Comparison of ENCODE assay signal across 8 mouse cellular contexts in genomic region chr5:149229619-149230339, GRCm38 (mm10). TPM values are rescaled to one million over a fixed set of nuclear protein-coding genes. Genes with fewer than 3 reads are reported as not detected.
DNase-seq lines count a peak whose midpoint lies in the region; ATAC-seq and TF ChIP-seq lines count a peak whose summit lies in the region.

No protein-coding gene starts in this region.

- in situ Hi-C loops in CH12.LX (cut with MboI; ENCODE audit: low pct_ligation_motif_present, low pct_unique_long_range_greater_than_20kb, low sequenced_read_pairs): no loop called here

- H3K27me3 ChIP-seq in CH12.LX (replicated peaks): no peaks in the 10 kb centered on the region
- no peaks in the 10 kb centered on the region for H3K27me3 ChIP-seq in forebrain, embryonic 16.5 days (replicated peaks; ENCODE audit: control insufficient read depth, insufficient read depth, low read length)
- H3K27me3 ChIP-seq in liver, embryonic 16.5 days (ENCODE audit: control insufficient read depth, insufficient read depth, low read depth, low read length): no peaks in the 10 kb centered on the region

- peak overlapping the region; percentile 64 for H3K9ac ChIP-seq in CH12.LX (ENCODE audit: insufficient read depth, low read depth)
- H3K9ac ChIP-seq in forebrain, embryonic 16.5 days (replicated peaks; ENCODE audit: low read depth, low read length): peak overlapping the region; percentile 65
- H3K9ac ChIP-seq in liver, embryonic 16.5 days (ENCODE audit: low read depth, low read length): peak overlapping the region; percentile 62

- H3K4me1 ChIP-seq in CH12.LX (ENCODE audit: control insufficient read depth in 1 of 2, insufficient read depth in 2 of 2): peaks cover 0 to 11% of the 10 kb centered on the region in 2 experiments; a peak in 1 of 4 replicates
- peaks cover under 1% of the 10 kb centered on the region; the same call in 1 of the 2 replicates for H3K4me1 ChIP-seq in forebrain, embryonic 16.5 days (replicated peaks; ENCODE audit: control insufficient read depth, insufficient read depth, low read length)
- H3K4me1 ChIP-seq in liver, embryonic 16.5 days (ENCODE audit: control insufficient read depth, low read depth, low read length): peaks cover 12% of the 10 kb centered on the region

- peak overlapping the region; percentile 59; the same call in 1 of the 2 replicates for H3K4me2 ChIP-seq in CH12.LX (ENCODE audit: insufficient read depth, low read depth, poor library complexity, severe bottlenecking)
- peak overlapping the region; percentile 54 for H3K4me2 ChIP-seq in forebrain, embryonic 16.5 days (ENCODE audit: low read length)
- peak overlapping the region; percentile 78 for H3K4me2 ChIP-seq in liver, embryonic 16.5 days (ENCODE audit: low read depth, low read length)

- 74% methylated on average over 18 of the region's 18 CpGs for WGBS in forebrain, embryonic 16.5 days
- WGBS in liver, embryonic 16.5 days (ENCODE audit: insufficient replicate concordance): 78% methylated on average over 18 of the region's 18 CpGs

- H3K27ac ChIP-seq in gastrocnemius, adult 2 months: peak overlapping the region; percentile 95
- no peak overlapping the region for H3K27ac ChIP-seq in CH12.LX (ENCODE audit: insufficient read depth, low read depth)
- H3K27ac ChIP-seq in forebrain, embryonic 16.5 days (ENCODE audit: low read length): peak overlapping the region; percentile 90
- peak overlapping the region; percentile 80 for H3K27ac ChIP-seq in liver, embryonic 16.5 days (ENCODE audit: low read length)

- TF ChIP-seq EP300 in CH12.LX (IDR thresholded peaks at IDR 0.05; ENCODE audit: low read length): no peak

- H3K79me2 ChIP-seq in CH12.LX (replicated peaks; ENCODE audit: control insufficient read depth, extremely low read depth, insufficient read depth, poor library complexity, severe bottlenecking): no peaks in the 10 kb centered on the region

- no peak for DNase-seq in gastrocnemius, adult 2 months
- no peak for DNase-seq in gastrocnemius, postnatal 10 days
- DNase-seq in CH12.LX (ENCODE audit: extremely low read depth): no peak
- no peak for DNase-seq in gastrocnemius, postnatal 4 days (ENCODE audit: low spot score in 2 of 2)
- no peak for DNase-seq in left cerebral cortex, adult 11 months (ENCODE audit: low spot score)
- no peak for DNase-seq in ovary, postnatal 10 days (ENCODE audit: low spot score)

- TF ChIP-seq CTCF in gastrocnemius, adult 2 months (IDR thresholded peaks at IDR 0.05): no peak
- TF ChIP-seq CTCF in CH12.LX (conservative IDR thresholded peaks at IDR 0.05 in 1 of 2, IDR thresholded peaks at IDR 0.05 in 1 of 2; ENCODE audit: low read depth in 2 of 2, low read length in 2 of 2): no peak

- dilution Hi-C loops in CH12.LX (cut with MboI; ENCODE audit: extremely low pct_ligation_motif_present, extremely low pct_unique_long_range_greater_than_20kb, low sequenced_read_pairs): no loop called here

- peak overlapping the region; percentile 82 for H3K4me3 ChIP-seq in gastrocnemius, adult 2 months
- peak overlapping the region; percentile 62 to 73 (median 65) for H3K4me3 ChIP-seq in CH12.LX (replicated peaks in 1 of 3; ENCODE audit: low read depth in 2 of 3, low read length in 2 of 3, poor library complexity in 1 of 3)
- H3K4me3 ChIP-seq in forebrain, embryonic 16.5 days (replicated peaks; ENCODE audit: low read length): peak overlapping the region; percentile 55
- peak overlapping the region; percentile 63 for H3K4me3 ChIP-seq in liver, embryonic 16.5 days (ENCODE audit: low read depth, low read length)

- no peak for TF ChIP-seq RAD21 in CH12.LX (IDR thresholded peaks at IDR 0.05; ENCODE audit: low read depth, low read length)

- H3K9me3 ChIP-seq in CH12.LX (replicated peaks; ENCODE audit: low read length): peaks cover 2% of the 10 kb centered on the region
- no peaks in the 10 kb centered on the region; the same call in 1 of the 2 replicates for H3K9me3 ChIP-seq in forebrain, embryonic 16.5 days (ENCODE audit: control insufficient read depth, low read length)
- H3K9me3 ChIP-seq in liver, embryonic 16.5 days (replicated peaks; ENCODE audit: control insufficient read depth, low read length): peaks cover 2% of the 10 kb centered on the region; the same call in 1 of the 2 replicates

- no peak for TF ChIP-seq POLR2A in CH12.LX (IDR thresholded peaks at IDR 0.05; ENCODE audit: low read depth, low read length)

- intact Hi-C loops in gastrocnemius, adult 2 months (cut with DNase I): loop anchor here (1.0 to 5.0 kb wide), 2 partner anchors 45 to 177 kb away; partner anchors contain the start of genes Hmgb1 and Uspl1

- no peaks in the 10 kb centered on the region for H3K36me3 ChIP-seq in CH12.LX (replicated peaks in 1 of 2; ENCODE audit: control insufficient read depth in 1 of 2, insufficient read depth in 1 of 2, low read length in 1 of 2)
- H3K36me3 ChIP-seq in forebrain, embryonic 16.5 days (ENCODE audit: control insufficient read depth, insufficient read depth): no peaks in the 10 kb centered on the region
- H3K36me3 ChIP-seq in liver, embryonic 16.5 days (ENCODE audit: control insufficient read depth, insufficient read depth): no peaks in the 10 kb centered on the region

- ATAC-seq in forebrain, embryonic 16.5 days: no peak
- ATAC-seq in liver, embryonic 16.5 days (ENCODE audit: low read depth): no peak

TF ChIP-seq in CH12.LX, 34 proteins besides CTCF, POLR2A, EP300 and RAD21:
- TF ChIP-seq MYC (IDR thresholded peaks at IDR 0.05; ENCODE audit: low read depth, low read length) (no peak), PAX5 (IDR thresholded peaks at IDR 0.05; ENCODE audit: low read length) (no peak), SMC3 (IDR thresholded peaks at IDR 0.05; ENCODE audit: low read depth, low read length) (no peak), CHD2 (IDR thresholded peaks at IDR 0.05; ENCODE audit: low read length) (0 out of 2 replicates have a peak, but pooled peaks have one; percentile 13)
TF ChIP-seq in CH12.LX: peak in this region for 1.

RNA-seq across cellular contexts. Expression of gene Alox5ap, which starts 34.8 kb away (rescaled TPM):
- 1 to 10 TPM; 4.1 to 5.1 TPM for total RNA-seq in gastrocnemius, adult 2 months (2021)
- 10 to 100 TPM in 1 of 2 experiments, 1 to 10 TPM in 1; 7.3 to 10.5 TPM for total RNA-seq in gastrocnemius, postnatal 10 days (2021)
- total RNA-seq in CH12.LX (2012; rRNA removed) (1.6 and 2.0 TPM in 2 replicates), CH12.LX (2014; rRNA removed) (6.7 and 9.9 TPM in 2 replicates)
- 23.0 and 26.4 TPM in 2 replicates for polyA plus RNA-seq in CH12.LX (2012; ENCODE audit: insufficient read length, low read depth)
- 8.7 and 11.6 TPM in 2 replicates for polyA plus RNA-seq in forebrain, embryonic 16.5 days (2015; fragmentation: Nextera tagmentation; extraction: Ambion mirVana)
- polyA plus RNA-seq in liver, embryonic 16.5 days (2015; fragmentation: Nextera tagmentation; extraction: Ambion mirVana): 47.5 and 49.0 TPM in 2 replicates
- total RNA-seq in gastrocnemius, postnatal 4 days (2021): 10 to 100 TPM in 1 of 2 experiments, 1 to 10 TPM in 1; 7.9 to 17.8 TPM

RNA-seq across cellular contexts. Expression of gene Hmgb1, which starts 45.5 kb away (rescaled TPM):
- total RNA-seq in gastrocnemius, adult 2 months (2021): 100 to 1,000 TPM in 1 of 2 experiments, 10 to 100 TPM in 1; 99.8 to 112 TPM
- 100 to 1,000 TPM; 176 to 183 TPM for total RNA-seq in gastrocnemius, postnatal 10 days (2021)
- total RNA-seq in CH12.LX (2012; rRNA removed): 288 and 491 TPM in 2 replicates
- 673 and 899 TPM in 2 replicates for total RNA-seq in CH12.LX (2014; rRNA removed)
- polyA plus RNA-seq in CH12.LX (2012; ENCODE audit: insufficient read length, low read depth): 227 and 266 TPM in 2 replicates
- polyA plus RNA-seq in forebrain, embryonic 16.5 days (2015; fragmentation: Nextera tagmentation; extraction: Ambion mirVana): 1,084 and 1,214 TPM in 2 replicates
- polyA plus RNA-seq in liver, embryonic 16.5 days (2015; fragmentation: Nextera tagmentation; extraction: Ambion mirVana): 379 and 433 TPM in 2 replicates
- 100 to 1,000 TPM; 233 to 278 TPM for total RNA-seq in gastrocnemius, postnatal 4 days (2021)

RNA-seq across cellular contexts. Expression of gene Uspl1, which starts 45.6 kb away (rescaled TPM):
- total RNA-seq in gastrocnemius, adult 2 months (2021): 10 to 100 TPM; 29.8 to 32.6 TPM
- total RNA-seq in gastrocnemius, postnatal 10 days (2021): 10 to 100 TPM; 22.7 to 25.9 TPM
- total RNA-seq in CH12.LX (2012; rRNA removed) (37.9 and 46.8 TPM in 2 replicates), CH12.LX (2014; rRNA removed) (40.2 and 43.1 TPM in 2 replicates)
- polyA plus RNA-seq in CH12.LX (2012; ENCODE audit: insufficient read length, low read depth): 37.7 and 41.6 TPM in 2 replicates
- polyA plus RNA-seq in forebrain, embryonic 16.5 days (2015; fragmentation: Nextera tagmentation; extraction: Ambion mirVana): 56.0 and 57.8 TPM in 2 replicates
- polyA plus RNA-seq in liver, embryonic 16.5 days (2015; fragmentation: Nextera tagmentation; extraction: Ambion mirVana): 16.1 and 17.2 TPM in 2 replicates
- 10 to 100 TPM; 27.4 to 32.3 TPM for total RNA-seq in gastrocnemius, postnatal 4 days (2021)
